Mouse (Mus musculus) regulatory T cell (primary cell): Measurements from ENCODE around the gene Aoc2.
"Not testable (repeated sequence)": the region's sequence is repeated elsewhere in the genome, so short reads cannot be mapped to it uniquely, and the experiment has no call there.

Experiments used
- in situ Hi-C: fragments of 300-600 bp; cut with MboI, MseI; formaldehyde crosslinking; loops from one replicate; pipeline ENCODE4 v1.15.1; 2025; ENCODE audit warnings: high pct_unique_total_duplicates

Aoc2 gene

DNA sequence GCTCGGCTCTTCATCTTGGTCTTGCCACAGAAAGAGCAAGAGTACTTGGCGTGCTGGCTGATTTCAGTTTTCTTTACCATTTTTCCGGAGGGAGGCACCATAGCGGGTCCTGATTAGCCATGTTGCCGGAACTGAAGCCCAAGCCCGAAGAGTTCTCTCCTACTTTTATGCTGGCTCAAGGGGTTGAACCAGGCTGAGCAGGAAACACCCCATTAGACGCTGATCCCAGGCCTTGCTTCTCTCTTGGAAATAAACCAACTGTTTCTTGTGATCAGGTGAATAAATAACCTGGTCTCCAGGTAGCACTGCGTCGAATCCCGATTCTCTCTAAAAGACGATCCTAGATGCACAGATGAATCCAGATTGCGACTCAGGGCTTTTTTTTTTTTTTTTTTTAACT, 28.6 kb downstream of the Aoc2 start:
- in situ Hi-C loops, result no loop called here

- in situ Hi-C loops, result no loop called here
These were observed 29.7 kb downstream of the Aoc2 start for GRCm38 (mm10) chr11:101354438-101355010.

GRCm38 (mm10) chr11:101355916-101356315, 31.1 kb downstream of the Aoc2 start:
- in situ Hi-C loops, result no loop called here

DNA sequence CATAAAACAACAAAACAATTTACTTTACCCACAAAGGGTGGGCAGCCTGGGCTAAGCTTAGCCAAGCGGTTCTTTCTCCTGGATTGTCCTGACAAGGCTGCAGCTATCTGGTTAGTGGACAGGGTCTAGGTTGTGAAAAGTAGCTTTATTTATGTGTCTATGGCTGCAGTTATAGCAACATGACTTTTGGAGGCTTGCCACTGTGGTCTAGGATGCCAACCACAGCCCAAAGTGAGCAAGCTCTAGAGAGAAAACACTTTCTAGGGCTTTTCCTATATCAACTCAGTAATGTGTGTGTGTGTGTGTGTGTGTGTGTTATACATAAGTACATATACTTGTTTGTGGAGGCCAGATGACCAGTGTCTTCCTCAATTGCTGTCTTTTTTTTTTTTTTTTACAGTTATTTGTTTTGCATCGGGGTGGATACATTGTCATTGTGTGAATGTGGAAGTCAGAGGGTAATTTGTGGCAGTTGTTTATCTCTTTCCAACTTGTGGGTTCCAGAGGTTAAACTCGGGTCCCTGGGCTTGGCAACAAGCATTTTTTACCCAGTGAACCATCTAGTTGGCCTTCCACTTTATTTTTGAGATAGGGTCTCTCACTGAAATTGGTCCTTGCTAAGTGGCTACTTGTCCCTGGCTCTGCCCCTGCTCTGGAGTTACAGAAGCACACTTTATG, 32.8 kb downstream of the Aoc2 start:
- in situ Hi-C loops, result no loop called here

DNA sequence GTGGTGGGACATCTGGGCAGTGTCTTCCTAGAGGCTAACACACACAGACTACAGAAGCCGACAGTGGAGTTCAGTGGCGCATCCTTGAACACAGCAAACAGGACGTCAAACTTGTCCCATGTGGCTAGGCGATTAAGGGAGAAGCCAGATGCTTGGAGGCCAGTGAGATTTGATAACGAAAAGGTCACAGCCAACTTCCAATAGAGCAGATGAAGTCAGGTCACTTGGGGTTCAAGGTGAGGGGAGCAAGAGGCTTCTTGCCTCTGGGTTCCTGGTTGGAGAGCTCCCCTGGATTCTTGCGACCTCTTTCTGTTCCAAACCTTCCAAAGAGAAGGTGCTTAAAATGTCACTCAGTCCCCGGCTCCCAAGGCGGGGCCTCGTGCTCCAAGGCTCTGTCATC, 34.9 kb downstream of the Aoc2 start:
- in situ Hi-C loops, result no loop called here

DNA sequence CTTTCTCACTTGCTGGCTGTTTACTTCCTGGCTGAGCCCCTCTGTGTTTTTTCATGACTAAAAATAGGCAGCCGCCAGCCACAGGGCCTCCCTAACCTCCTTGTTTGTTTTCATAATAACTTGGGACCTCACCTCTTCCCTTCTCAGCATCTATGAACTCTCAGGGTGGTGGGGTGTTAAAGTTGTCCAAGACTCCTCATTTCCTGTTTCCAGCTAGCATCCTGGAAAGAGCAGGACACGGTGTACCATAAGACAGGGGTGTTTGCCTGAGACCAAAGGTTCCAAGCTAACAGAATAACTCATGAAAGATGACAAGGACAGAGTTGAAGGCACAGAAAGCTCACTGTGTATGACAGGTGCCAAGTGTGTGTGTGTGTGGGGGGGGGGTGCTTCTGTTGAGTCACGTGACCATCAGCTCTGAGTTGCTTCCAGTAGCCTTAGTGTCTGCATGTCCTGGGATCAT, 35.8 kb downstream of the Aoc2 start:
- in situ Hi-C loops, result no loop called here

DNA sequence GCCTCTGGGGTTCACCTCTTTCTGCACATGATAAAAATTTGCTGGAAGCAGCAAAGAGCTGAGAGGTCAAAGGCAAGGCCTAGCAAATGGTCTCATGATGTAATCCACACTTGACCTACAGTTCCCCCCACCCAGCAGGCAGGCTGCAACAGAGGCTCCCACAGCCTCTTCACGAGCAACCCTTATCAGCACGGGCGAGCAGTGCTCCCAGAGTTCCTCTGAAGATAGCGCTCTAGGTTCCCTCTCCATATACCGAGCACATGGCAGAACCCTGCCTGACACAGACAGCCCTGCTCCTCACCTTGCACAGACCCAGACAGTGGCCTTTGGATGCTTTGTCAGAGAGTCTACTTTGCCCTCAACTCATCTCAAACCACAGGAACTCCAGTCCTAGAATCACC, 39.7 kb downstream of the Aoc2 start:
- in situ Hi-C loops, result no loop called here

GRCm38 (mm10) chr11:101367326-101367935, 42.6 kb downstream of the Aoc2 start, which contains the start of gene G6pc:
Gene G6pc, plus strand, starts transcription at chr11:101367561.
- in situ Hi-C loops, result no loop called here

DNA sequence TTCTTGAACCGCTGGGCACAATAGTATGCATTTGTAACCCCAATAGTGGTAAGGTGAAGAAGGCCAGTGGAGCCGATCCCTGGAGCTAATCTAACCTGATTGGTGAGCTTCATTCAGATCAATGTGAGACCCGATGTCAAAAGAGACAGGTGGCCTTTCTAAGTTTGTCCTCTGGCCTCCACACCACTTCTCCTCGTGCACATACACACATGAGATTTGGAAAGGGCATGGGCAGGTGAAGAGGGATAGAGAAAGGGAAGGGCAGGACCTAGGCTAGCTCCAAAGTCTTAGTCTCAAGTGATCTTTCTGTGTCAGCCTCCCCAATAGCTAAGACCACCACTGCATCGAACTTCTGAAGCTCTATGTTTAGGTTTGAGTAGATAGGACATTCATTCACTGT, 45.3 kb downstream of the Aoc2 start:
- in situ Hi-C loops, result no loop called here

DNA sequence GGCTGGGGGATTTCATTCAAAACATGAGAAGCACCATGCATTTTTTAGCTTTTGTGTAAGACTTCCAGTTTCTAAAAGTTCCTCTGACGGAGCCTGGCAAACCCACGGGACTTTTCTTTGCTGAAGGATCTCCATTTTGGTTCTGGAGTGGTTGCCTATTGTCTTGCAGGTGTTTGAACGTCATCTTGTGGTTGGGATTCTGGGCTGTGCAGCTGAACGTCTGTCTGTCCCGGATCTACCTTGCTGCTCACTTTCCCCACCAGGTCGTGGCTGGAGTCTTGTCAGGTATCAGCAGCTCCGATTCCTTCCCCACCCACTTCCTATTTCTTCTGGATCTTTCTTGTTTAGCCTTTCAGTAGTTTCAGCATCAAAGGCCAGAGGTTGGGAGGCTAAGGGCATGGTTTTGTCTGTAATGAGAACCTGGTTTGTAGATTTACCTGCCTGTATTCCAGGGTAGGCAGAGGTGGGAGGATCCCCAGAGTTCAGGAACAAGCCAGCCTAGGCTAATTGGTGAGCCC, 49.6 kb downstream of the Aoc2 start:
- in situ Hi-C loops, result no loop called here

DNA sequence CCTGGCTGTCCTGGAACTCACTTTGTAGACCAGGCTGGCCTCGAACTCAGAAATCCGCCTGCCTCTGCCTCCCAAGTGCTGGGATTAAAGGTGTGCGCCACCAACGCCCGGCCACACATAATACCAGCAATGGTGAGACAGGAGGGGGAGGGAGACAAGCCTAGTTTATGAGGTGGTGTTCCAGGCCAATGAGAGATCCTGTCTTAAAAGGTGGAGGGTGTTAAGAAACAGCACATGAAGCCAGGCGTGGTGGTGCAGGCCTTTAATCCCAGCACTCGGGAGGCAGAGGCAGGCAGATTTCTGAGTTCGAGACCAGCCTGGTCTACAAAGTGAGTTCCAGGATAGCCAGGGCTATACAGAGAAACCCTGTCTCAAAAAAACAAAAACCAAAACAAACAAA, 53.3 kb downstream of the Aoc2 start:
- in situ Hi-C loops, result not testable (repeated sequence)

- in situ Hi-C loops, result no loop called here
These were observed 54.1 kb downstream of the Aoc2 start for GRCm38 (mm10) chr11:101378926-101379325.
